Mouse (Mus musculus) C2C12 (cell line): ENCODE data around the gene Scaf1.

Experiments
- CTCF ChIP-seq: IDR thresholded peaks from one replicate; pipeline ENCODE4 v1.5.1; 2011; ENCODE audit not compliant: control insufficient read depth, insufficient read depth, insufficient read length
- MAX ChIP-seq: IDR thresholded peaks from one replicate; pipeline ENCODE4 v1.6.1; 2011; ENCODE audit warnings: mild to moderate bottlenecking, control low read depth
- MYOD1 ChIP-seq: IDR thresholded peaks from one replicate; pipeline ENCODE4 v1.6.1; 2011; ENCODE audit warnings: low read depth; ENCODE audit not compliant: control insufficient read depth, insufficient read length
- MYOG ChIP-seq: IDR thresholded peaks from one replicate; pipeline ENCODE4 v1.6.1; 2011; ENCODE audit not compliant: control insufficient read depth, insufficient read length; ENCODE audit errors: extremely low read depth
- USF1 ChIP-seq: IDR thresholded peaks from one replicate; pipeline ENCODE4 v1.6.1; 2011; ENCODE audit warnings: low read depth, mild to moderate bottlenecking, control low read depth, moderate library complexity

GRCm38 (mm10) chr7:44959281-44959680 is 56.9 kb downstream of the Scaf1 start:
- TF ChIP-seq MYOD1 (no peak), MAX (no peak), USF1 (no peak), CTCF (no peak), MYOG (no peak)
